Mouse (Mus musculus): Measurements from ENCODE around the gene Adgrg6. TPM values are rescaled to one million over a fixed set of nuclear protein-coding genes. Genes with fewer than 3 reads are reported as not detected.

Gene Adgrg6
- total and polyA plus RNA-seq, 2 experiments, result 0.44 to 1.4 TPM

DNA sequence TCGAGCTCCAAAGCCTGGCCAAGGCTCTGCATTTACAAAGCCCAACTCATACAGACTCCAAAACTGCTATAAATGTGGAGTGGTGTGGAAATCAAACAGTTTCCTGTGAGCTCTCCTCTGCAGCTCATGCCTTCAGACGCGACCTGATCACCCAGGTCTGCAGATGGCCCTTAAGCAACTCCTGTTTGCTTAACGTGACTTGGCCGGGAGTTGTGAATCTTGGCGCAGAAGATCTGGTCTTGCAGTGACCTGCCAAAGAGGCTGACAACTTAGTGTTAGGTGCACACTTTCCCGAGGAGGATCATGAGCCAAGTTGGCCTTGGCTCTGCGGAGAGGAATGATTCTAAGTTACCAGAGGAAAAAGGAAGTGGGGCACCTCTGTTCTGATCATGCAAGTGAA lies 143.7 kb downstream of the Adgrg6 start:
- Histone ChIP-seq H3K36me3 (ENCODE audit: control insufficient read depth, insufficient read depth, low read length) (no peaks in the 10 kb centered on the region), H3K79me2 (ENCODE audit: control insufficient read depth, insufficient read depth, low read length) (no peaks in the 10 kb centered on the region), H3K27me3 (ENCODE audit: control insufficient read depth, insufficient read depth, low read length) (no peaks in the 10 kb centered on the region), H3K9ac (ENCODE audit: low read depth, low read length) (no peak overlapping the region), H3K4me1 (ENCODE audit: control insufficient read depth, insufficient read depth, low read length) (no peaks in the 10 kb centered on the region), H3K4me3 (ENCODE audit: insufficient read depth, low read depth, low read length) (no peak overlapping the region), H3K27ac (replicated peaks; ENCODE audit: insufficient read depth, low read depth, low read length) (no peak overlapping the region)
- TF ChIP-seq POLR2A (IDR thresholded peaks at IDR 0.05; ENCODE audit: extremely low read depth, insufficient read depth, low read length), result no peak
- 68% methylated on average over 8 of the region's 8 CpGs for WGBS
- no peak for DNase-seq (ENCODE audit: extremely low read depth, low read depth, low spot score)

DNA sequence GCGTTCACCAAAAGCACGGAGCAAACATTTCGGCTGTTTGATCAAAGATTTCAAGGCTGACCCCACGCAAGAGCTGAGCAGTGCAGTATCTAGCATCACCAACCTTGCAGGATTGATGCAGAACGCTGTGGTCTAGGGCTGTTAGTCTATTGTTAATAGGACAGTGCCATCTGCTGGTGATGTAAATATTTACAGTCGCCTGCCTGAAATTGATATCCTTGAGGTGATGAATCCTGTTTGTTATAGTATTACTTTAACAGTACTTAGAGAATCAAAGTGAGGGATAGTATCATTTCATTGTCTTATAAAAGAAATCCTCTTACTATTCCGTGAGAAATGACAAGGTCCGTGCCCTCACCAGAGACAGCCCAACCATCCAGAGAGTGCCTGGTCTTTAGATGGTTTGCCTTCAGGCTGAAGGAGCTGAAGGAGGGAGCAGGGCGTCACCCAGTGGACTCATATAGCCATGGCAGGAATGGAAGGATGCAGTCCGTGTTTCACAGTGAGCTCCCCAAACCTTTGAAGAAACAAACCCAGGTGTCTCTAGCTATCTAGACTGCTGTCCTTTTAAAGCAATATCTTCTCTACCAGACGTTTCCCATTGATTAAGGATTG lies 154.3 kb downstream of the Adgrg6 start:
- TF ChIP-seq POLR2A (IDR thresholded peaks at IDR 0.05; ENCODE audit: extremely low read depth, insufficient read depth, low read length) (no peak), CTCF (IDR thresholded peaks at IDR 0.05; ENCODE audit: low read depth, low read length) (peak; percentile 47)
- peak; percentile 28 for DNase-seq (ENCODE audit: extremely low read depth, low read depth, low spot score)
- no peak overlapping the region for H3K9ac ChIP-seq (ENCODE audit: low read depth, low read length)
- H3K27me3 ChIP-seq (ENCODE audit: control insufficient read depth, insufficient read depth, low read length), result no peaks in the 10 kb centered on the region
- H3K79me2 ChIP-seq (ENCODE audit: control insufficient read depth, insufficient read depth, low read length), result no peaks in the 10 kb centered on the region
- no peaks in the 10 kb centered on the region for H3K36me3 ChIP-seq (ENCODE audit: control insufficient read depth, insufficient read depth, low read length)
- no peaks in the 10 kb centered on the region for H3K4me1 ChIP-seq (ENCODE audit: control insufficient read depth, insufficient read depth, low read length)
- no peak overlapping the region for H3K27ac ChIP-seq (replicated peaks; ENCODE audit: insufficient read depth, low read depth, low read length)
- 7% methylated on average over 11 of the region's 11 CpGs for WGBS
- no peak overlapping the region for H3K4me3 ChIP-seq (ENCODE audit: insufficient read depth, low read depth, low read length)

DNA sequence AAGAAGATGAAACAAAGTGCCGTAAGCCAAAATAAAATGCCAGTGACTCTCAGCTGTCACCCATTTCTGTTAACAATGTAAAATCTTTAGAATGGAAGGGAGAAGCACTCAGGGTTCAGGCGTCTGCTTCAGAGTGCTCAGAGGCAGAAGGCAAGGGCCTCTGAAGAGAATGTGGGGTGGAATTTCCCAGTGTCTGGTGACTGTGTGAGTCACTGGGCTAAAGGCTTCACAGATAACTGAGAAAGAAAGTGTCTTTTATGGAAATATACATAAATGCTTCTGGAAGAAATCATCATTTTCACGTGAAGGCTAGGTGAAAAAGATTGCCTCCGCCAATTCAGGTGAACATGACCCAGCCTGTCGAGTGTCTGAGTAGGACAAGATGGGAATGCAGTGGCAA lies 159.9 kb downstream of the Adgrg6 start:
- H3K4me3 ChIP-seq (ENCODE audit: insufficient read depth, low read depth, low read length), result no peak overlapping the region
- no peak overlapping the region for H3K27ac ChIP-seq (replicated peaks; ENCODE audit: insufficient read depth, low read depth, low read length)
- H3K9ac ChIP-seq (ENCODE audit: low read depth, low read length), result no peak overlapping the region
- TF ChIP-seq CTCF (IDR thresholded peaks at IDR 0.05; ENCODE audit: low read depth, low read length), result no peak
- TF ChIP-seq POLR2A (IDR thresholded peaks at IDR 0.05; ENCODE audit: extremely low read depth, insufficient read depth, low read length), result no peak
- no peaks in the 10 kb centered on the region for H3K4me1 ChIP-seq (ENCODE audit: control insufficient read depth, insufficient read depth, low read length)
- H3K79me2 ChIP-seq (ENCODE audit: control insufficient read depth, insufficient read depth, low read length), result no peaks in the 10 kb centered on the region
- DNase-seq (ENCODE audit: extremely low read depth, low read depth, low spot score), result no peak
- H3K27me3 ChIP-seq (ENCODE audit: control insufficient read depth, insufficient read depth, low read length), result no peaks in the 10 kb centered on the region
- no peaks in the 10 kb centered on the region for H3K36me3 ChIP-seq (ENCODE audit: control insufficient read depth, insufficient read depth, low read length)
- WGBS, result 79% methylated on average over 5 of the region's 5 CpGs

DNA sequence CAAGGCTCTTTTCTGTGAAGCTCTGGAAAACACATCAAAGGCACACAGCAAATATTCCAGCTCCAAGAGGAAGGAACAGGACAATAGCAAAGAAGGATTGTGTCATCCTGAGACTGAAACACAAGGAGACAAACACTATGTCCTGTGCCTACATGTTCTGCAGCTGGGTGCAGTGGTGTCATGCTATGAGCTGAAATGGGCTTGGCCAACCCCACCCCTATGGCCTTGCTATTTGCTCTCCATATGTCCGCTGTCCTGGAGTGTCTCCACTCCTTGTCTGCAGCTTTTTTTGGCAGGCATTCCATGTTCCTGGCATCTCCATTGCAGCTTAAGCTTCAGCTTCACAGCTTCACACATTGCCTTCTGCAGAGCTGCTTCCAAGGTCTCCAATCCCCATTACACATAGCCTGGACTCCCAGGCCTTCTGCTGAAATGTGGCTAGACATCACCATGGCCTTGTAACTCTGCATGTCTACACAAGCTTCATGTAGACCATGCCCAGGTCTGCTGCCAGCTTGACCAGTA lies 180.3 kb downstream of the Adgrg6 start:
- no peaks in the 10 kb centered on the region for H3K4me1 ChIP-seq (ENCODE audit: control insufficient read depth, insufficient read depth, low read length)
- no peaks in the 10 kb centered on the region for H3K27me3 ChIP-seq (ENCODE audit: control insufficient read depth, insufficient read depth, low read length)
- WGBS, result 81% methylated on average over 1 of the region's 1 CpGs
- no peak for DNase-seq (ENCODE audit: extremely low read depth, low read depth, low spot score)
- H3K4me3 ChIP-seq (ENCODE audit: insufficient read depth, low read depth, low read length), result no peak overlapping the region
- no peaks in the 10 kb centered on the region for H3K36me3 ChIP-seq (ENCODE audit: control insufficient read depth, insufficient read depth, low read length)
- no peaks in the 10 kb centered on the region for H3K79me2 ChIP-seq (ENCODE audit: control insufficient read depth, insufficient read depth, low read length)
- no peak overlapping the region for H3K9ac ChIP-seq (ENCODE audit: low read depth, low read length)
- H3K27ac ChIP-seq (replicated peaks; ENCODE audit: insufficient read depth, low read depth, low read length), result no peak overlapping the region
- TF ChIP-seq CTCF (IDR thresholded peaks at IDR 0.05; ENCODE audit: low read depth, low read length), result no peak

DNA sequence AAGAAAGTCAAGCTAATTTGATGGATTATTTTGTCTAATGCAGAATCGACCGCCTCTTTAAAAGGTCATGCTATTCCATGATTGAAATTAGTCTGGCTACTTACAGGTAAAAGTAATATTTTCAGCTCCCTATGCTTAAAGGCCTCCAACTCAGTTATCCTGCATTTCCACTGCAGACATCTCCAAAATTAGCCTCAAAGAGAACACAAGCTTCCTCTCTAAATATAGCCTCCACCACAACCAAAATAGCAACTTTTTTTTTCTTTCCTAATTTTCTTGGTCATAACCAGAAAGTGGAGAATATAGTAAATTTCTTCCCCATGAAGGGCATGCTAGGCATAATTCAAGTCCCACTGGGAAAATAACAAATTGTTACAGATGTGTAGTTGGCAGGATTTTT lies 182.2 kb downstream of the Adgrg6 start:
- DNase-seq (ENCODE audit: extremely low read depth, low read depth, low spot score), result no peak
- Histone ChIP-seq H3K79me2 (ENCODE audit: control insufficient read depth, insufficient read depth, low read length) (no peaks in the 10 kb centered on the region), H3K4me1 (ENCODE audit: control insufficient read depth, insufficient read depth, low read length) (no peaks in the 10 kb centered on the region), H3K27me3 (ENCODE audit: control insufficient read depth, insufficient read depth, low read length) (no peaks in the 10 kb centered on the region), H3K4me3 (ENCODE audit: insufficient read depth, low read depth, low read length) (no peak overlapping the region), H3K27ac (replicated peaks; ENCODE audit: insufficient read depth, low read depth, low read length) (no peak overlapping the region), H3K36me3 (ENCODE audit: control insufficient read depth, insufficient read depth, low read length) (no peaks in the 10 kb centered on the region), H3K9ac (ENCODE audit: low read depth, low read length) (no peak overlapping the region)
- TF ChIP-seq POLR2A (IDR thresholded peaks at IDR 0.05; ENCODE audit: extremely low read depth, insufficient read depth, low read length) (no peak), CTCF (IDR thresholded peaks at IDR 0.05; ENCODE audit: low read depth, low read length) (no peak)
- 97% methylated on average over 2 of the region's 2 CpGs for WGBS

DNA sequence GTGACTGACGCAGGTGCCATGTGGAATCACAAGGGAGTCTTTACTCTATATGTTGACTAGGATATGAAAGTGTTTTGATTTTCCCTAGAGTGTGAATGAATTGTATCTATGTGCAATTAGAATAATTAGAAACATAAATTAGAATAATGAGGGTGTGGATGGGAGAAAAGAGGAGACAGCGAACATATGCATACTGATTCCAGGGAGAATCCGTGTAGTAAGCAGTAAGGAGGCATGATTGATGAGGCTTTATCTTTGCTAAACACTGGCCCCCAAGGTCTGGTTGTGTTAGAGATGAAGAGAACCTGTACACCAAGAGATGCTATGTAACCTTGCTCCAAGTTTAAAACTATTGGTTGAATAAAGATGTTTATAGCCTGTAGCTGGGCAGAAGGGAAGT lies 187.2 kb downstream of the Adgrg6 start:
- Histone ChIP-seq H3K36me3 (ENCODE audit: control insufficient read depth, insufficient read depth, low read length) (no peaks in the 10 kb centered on the region), H3K27ac (replicated peaks; ENCODE audit: insufficient read depth, low read depth, low read length) (no peak overlapping the region), H3K4me1 (ENCODE audit: control insufficient read depth, insufficient read depth, low read length) (no peaks in the 10 kb centered on the region), H3K9ac (ENCODE audit: low read depth, low read length) (no peak overlapping the region), H3K79me2 (ENCODE audit: control insufficient read depth, insufficient read depth, low read length) (no peaks in the 10 kb centered on the region), H3K27me3 (ENCODE audit: control insufficient read depth, insufficient read depth, low read length) (no peaks in the 10 kb centered on the region), H3K4me3 (ENCODE audit: insufficient read depth, low read depth, low read length) (no peak overlapping the region)
- TF ChIP-seq POLR2A (IDR thresholded peaks at IDR 0.05; ENCODE audit: extremely low read depth, insufficient read depth, low read length) (no peak), CTCF (IDR thresholded peaks at IDR 0.05; ENCODE audit: low read depth, low read length) (no peak)
- no peak for DNase-seq (ENCODE audit: extremely low read depth, low read depth, low spot score)
- 83% methylated on average over 3 of the region's 3 CpGs for WGBS

Other genes starting within 250 kb of the Adgrg6 start
- 17.1 and 18.5 TPM in 2 replicates for gene Vta1, start 159.9 kb upstream of the Adgrg6 start, total RNA-seq (2014; rRNA removed)
- gene Vta1, start 159.9 kb upstream of the Adgrg6 start, polyA plus RNA-seq (2012; rRNA removed), result 36.3 and 47.5 TPM in 2 replicates
- 0.18 TPM in 1 of 2 replicates, not detected in the other for gene Nmbr, start 159.9 kb upstream of the Adgrg6 start, total RNA-seq (2014; rRNA removed)
- gene Nmbr, start 159.9 kb upstream of the Adgrg6 start, polyA plus RNA-seq (2012; rRNA removed), result not detected in 2 replicates
- gene Gje1, start 172.6 kb upstream of the Adgrg6 start, total RNA-seq (2014; rRNA removed), result not detected in 2 replicates
- not detected in 2 replicates for gene Gje1, start 172.6 kb upstream of the Adgrg6 start, polyA plus RNA-seq (2012; rRNA removed)

Data from liver, adult 2 months (tissue).